Mouse (Mus musculus) thymus, adult 2 months (tissue): ENCODE results near the gene Gm28729. TPM values are rescaled to one million over a fixed set of nuclear protein-coding genes. Genes with fewer than 3 reads are reported as not detected.
A peak's percentile ranks its signal among the peaks of the same experiment; 100 is the strongest.

Source experiments
- DNase-seq: peaks from one replicate; pipeline ENCODE4 v3.0.0; 2021
- H3K27ac ChIP-seq: fragments of 200-500 bp; 2 replicates; pipeline ENCODE4 v1.5.1; 2012; ENCODE audit warnings: low read length, control low read depth; ENCODE audit not compliant: control insufficient read depth, insufficient read depth
- H3K27me3 ChIP-seq: fragments of 200-500 bp; 2 replicates; pipeline ENCODE4 v1.6.1; 2012; ENCODE audit warnings: mild to moderate bottlenecking, low read length, moderate library complexity, mixed read lengths; ENCODE audit not compliant: control insufficient read depth, insufficient read depth
- H3K36me3 ChIP-seq: fragments of 200-500 bp; 2 replicates; pipeline ENCODE4 v1.6.1; 2012; ENCODE audit warnings: mild to moderate bottlenecking, low read length, moderate library complexity; ENCODE audit not compliant: control insufficient read depth, insufficient read depth
- H3K4me1 ChIP-seq: fragments of 200-500 bp; replicated peaks from 2 replicates; pipeline ENCODE4 v1.6.1; 2012; ENCODE audit warnings: low read length; ENCODE audit not compliant: control insufficient read depth, insufficient read depth
- H3K4me3 ChIP-seq: fragments of 200-500 bp; 2 replicates; pipeline ENCODE4 v1.5.1; 2012; ENCODE audit warnings: mild to moderate bottlenecking, low read length, control low read depth, moderate library complexity; ENCODE audit not compliant: control insufficient read depth, insufficient read depth
- CTCF ChIP-seq: fragments of 200-500 bp; IDR thresholded peaks from 2 replicates; pipeline ENCODE4 v1.5.1; 2012; ENCODE audit warnings: mild to moderate bottlenecking, control low read depth, low read length, moderate library complexity, borderline replicate concordance; ENCODE audit not compliant: control insufficient read depth, poor library complexity, insufficient read depth; ENCODE audit errors: extremely low read depth
- POLR2A ChIP-seq: fragments of 200-500 bp; IDR thresholded peaks from 2 replicates; pipeline ENCODE4 v1.6.1; 2012; ENCODE audit warnings: mild to moderate bottlenecking, low read length, control low read depth, moderate library complexity; ENCODE audit not compliant: control insufficient read depth, poor library complexity, insufficient read depth; ENCODE audit errors: extremely low read depth
- WGBS: fragments of 180-500 bp; shearing (Covaris S2); methylation state at CpG from one replicate; pipeline ENCODE4 v1.1.7; 2018; 5-methylcytosine and 5-hydroxymethylcytosine counted together
- polyA plus RNA-seq: library from polyadenylated mRNA; depleted of rRNA; stranded (reverse); fragments of >200 nt; gene quantifications from 2 replicates; pipeline ENCODE4 v1.2.3, GENCODE M21; 2012; rRNA removed

Gm28729 gene
- polyA plus RNA-seq, 1 experiment, result 0.04 TPM

GRCm38 (mm10) chr9:96436901-96437804 lies 87.9 kb downstream of the Gm28729 start:
- peak; percentile 40 for DNase-seq
- H3K4me3 ChIP-seq, result peak overlapping the region; percentile 95
- H3K4me1 ChIP-seq, result peaks cover 43% of the 10 kb centered on the region
- H3K36me3 ChIP-seq, result no peaks in the 10 kb centered on the region
- peak overlapping the region; percentile 88 for H3K27ac ChIP-seq
- no peaks in the 10 kb centered on the region for H3K27me3 ChIP-seq
- whole genome bisulfite sequencing, result 14% methylated on average over 28 of the region's 28 CpGs
- TF ChIP-seq CTCF (no peak), POLR2A (0 out of 2 replicates have a peak, but pooled peaks have one; percentile 20)

Other genes with a start within 250 kb of the Gm28729 start
- 78.5 and 117 TPM in 2 replicates for gene Atp1b3, start 160.8 kb downstream of the Gm28729 start, polyA plus RNA-seq
- 157 and 160 TPM in 2 replicates for gene Rnf7, start 46.6 kb downstream of the Gm28729 start, polyA plus RNA-seq
- gene Rasa2, start 106.4 kb upstream of the Gm28729 start, polyA plus RNA-seq, result 6.5 and 7.4 TPM in 2 replicates
- gene Zbtb38, start 227.6 kb upstream of the Gm28729 start, polyA plus RNA-seq, result 7.2 and 9.1 TPM in 2 replicates